Mouse (Mus musculus) forebrain, embryonic 12.5 days (tissue): ENCODE results near the gene 4933411K16Rik. TPM values are rescaled to one million over a fixed set of nuclear protein-coding genes. Genes with fewer than 3 reads are reported as not detected.

ENCODE experiments used
- ATAC-seq: fragments of 200-750 bp; cut with Nextera tagmentation; 2 replicates; pipeline ENCODE4 v1.8.0; 2017; ENCODE audit warnings: moderate TSS enrichment; ENCODE audit not compliant: low FRiP score
- H3K27ac ChIP-seq: fragments of 300-500 bp; sonication (generic); 2 replicates; pipeline ENCODE4 v1.5.1; 2016; ENCODE audit warnings: mild to moderate bottlenecking
- H3K27me3 ChIP-seq: fragments of 300-500 bp; sonication (generic); 2 replicates; pipeline ENCODE4 v1.6.1; 2016; ENCODE audit warnings: mild to moderate bottlenecking
- H3K36me3 ChIP-seq: fragments of 300-500 bp; sonication (generic); replicated peaks from 2 replicates; pipeline ENCODE4 v1.6.1; 2016; ENCODE audit warnings: mild to moderate bottlenecking
- H3K4me1 ChIP-seq: fragments of 300-500 bp; sonication (generic); 2 replicates; pipeline ENCODE4 v1.6.1; 2016
- H3K4me2 ChIP-seq: fragments of 300-500 bp; sonication (generic); 2 replicates; pipeline ENCODE4 v1.6.1; 2016; ENCODE audit warnings: mild to moderate bottlenecking, moderate library complexity
- H3K4me3 ChIP-seq: fragments of 300-500 bp; sonication (generic); replicated peaks from 2 replicates; pipeline ENCODE4 v1.5.1; 2016; ENCODE audit warnings: mild to moderate bottlenecking
- H3K9ac ChIP-seq: fragments of 300-500 bp; sonication (generic); 2 replicates; pipeline ENCODE4 v1.6.1; 2016; ENCODE audit warnings: mild to moderate bottlenecking
- H3K9me3 ChIP-seq: fragments of 300-500 bp; sonication (generic); 2 replicates; pipeline ENCODE4 v1.6.1; 2016
- WGBS: fragments of 180-500 bp; shearing (Covaris S2); methylation state at CpG from one replicate; pipeline ENCODE4 v1.1.7; 2016; 5-methylcytosine and 5-hydroxymethylcytosine counted together
- polyA plus RNA-seq: library from polyadenylated mRNA; unstranded; fragments of >200 nt; fragmentation: Nextera tagmentation; extraction: Ambion mirVana; gene quantifications from 2 replicates; pipeline ENCODE4 v1.2.1, GENCODE M21; 2016

4933411K16Rik gene
- polyA plus RNA-seq, 1 experiment from 2014 or later: 0.14 TPM

DNA sequence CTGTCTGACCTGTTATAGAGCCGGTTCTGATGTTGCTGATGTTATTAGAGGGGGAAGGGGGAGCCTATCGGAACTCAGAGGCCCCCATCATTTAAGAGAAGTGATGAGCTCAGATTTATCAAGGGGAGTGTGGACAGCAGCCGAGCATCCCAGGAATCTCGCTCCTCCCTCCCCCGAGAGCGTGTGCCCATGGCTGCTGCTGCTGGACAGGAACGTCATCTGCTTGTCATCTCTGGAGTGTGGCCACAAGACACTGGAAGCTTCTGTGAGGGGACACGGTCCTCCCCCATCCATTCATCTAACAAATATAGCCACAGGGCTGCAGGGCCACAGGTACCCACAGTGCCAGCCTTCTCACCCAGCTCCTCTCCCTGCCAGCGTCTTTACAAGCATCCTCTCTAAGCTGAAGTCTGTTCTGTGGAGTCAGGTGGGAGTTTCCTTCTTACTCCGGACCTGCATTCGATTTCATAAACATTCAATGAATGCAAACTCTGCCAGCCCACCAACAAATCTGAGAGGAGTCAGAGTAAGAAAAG, 14.8 kb upstream of the 4933411K16Rik start:
- 0 out of 2 replicates have a peak, but pooled peaks cover 7% of the 10 kb centered on the region for H3K27me3 ChIP-seq
- H3K27ac ChIP-seq: no peak overlapping the region
- no peaks in the 10 kb centered on the region for H3K4me1 ChIP-seq
- H3K9ac ChIP-seq: no peak overlapping the region
- H3K9me3 ChIP-seq: no peaks in the 10 kb centered on the region
- ATAC-seq: no peak
- 82% methylated on average over 11 of the region's 11 CpGs for WGBS
- H3K4me2 ChIP-seq: no peak overlapping the region
- 0 out of 2 replicates have a peak, but pooled peaks cover 3% of the 10 kb centered on the region for H3K36me3 ChIP-seq
- H3K4me3 ChIP-seq: no peak overlapping the region

DNA sequence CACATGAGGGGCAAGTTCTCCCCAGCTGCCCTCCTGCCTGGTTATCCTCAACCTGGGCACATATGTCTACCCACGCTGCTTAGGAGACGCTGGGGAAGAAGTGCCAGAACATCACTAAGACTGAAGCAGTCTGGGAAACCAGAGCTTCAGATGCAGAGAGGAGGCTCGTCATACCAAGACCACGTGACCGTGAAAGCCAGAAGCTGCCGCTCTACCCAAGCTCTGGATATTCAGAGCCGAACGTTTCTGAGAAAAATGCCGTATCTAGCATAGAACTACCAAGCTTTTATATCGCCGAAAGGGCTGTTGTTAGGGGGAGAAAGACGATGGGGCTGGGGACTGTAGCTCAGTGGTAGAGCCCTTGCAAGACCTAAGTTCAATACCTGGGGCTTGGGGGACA, 13.7 kb upstream of the 4933411K16Rik start:
- no peak for ATAC-seq
- Histone ChIP-seq H3K4me2 (no peak overlapping the region), H3K36me3 (0 out of 2 replicates have a peak, but pooled peaks cover 3% of the 10 kb centered on the region), H3K4me1 (no peaks in the 10 kb centered on the region), H3K27me3 (0 out of 2 replicates have a peak, but pooled peaks cover 7% of the 10 kb centered on the region), H3K27ac (no peak overlapping the region), H3K9ac (no peak overlapping the region), H3K9me3 (no peaks in the 10 kb centered on the region), H3K4me3 (no peak overlapping the region)
- 89% methylated on average over 12 of the region's 12 CpGs for WGBS

DNA sequence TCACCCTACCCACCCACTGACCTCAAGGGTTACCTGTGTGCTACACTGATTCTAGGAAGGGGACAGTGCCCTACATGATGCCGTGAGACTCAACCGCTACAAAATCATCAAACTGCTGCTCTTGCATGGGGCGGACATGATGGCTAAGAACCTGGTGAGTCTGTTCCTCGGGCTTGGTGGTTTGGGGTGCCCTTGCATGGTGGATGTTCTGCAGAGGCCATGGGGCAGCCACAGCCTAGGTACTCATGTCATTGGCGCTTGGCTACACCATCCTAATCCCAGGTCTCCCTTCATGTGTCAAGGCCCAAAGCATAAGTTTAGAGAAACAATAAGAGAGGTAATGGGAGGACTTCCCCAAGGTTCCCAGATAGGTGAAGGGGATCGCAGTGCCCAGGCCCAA, 8.1 kb upstream of the 4933411K16Rik start:
- no peak overlapping the region for H3K4me2 ChIP-seq
- H3K36me3 ChIP-seq: no peaks in the 10 kb centered on the region
- peaks cover 3% of the 10 kb centered on the region; the same call in 1 of the 2 replicates for H3K4me1 ChIP-seq
- WGBS: 95% methylated on average over 6 of the region's 6 CpGs
- ATAC-seq: no peak
- no peak overlapping the region for H3K9ac ChIP-seq
- 0 out of 2 replicates have a peak, but pooled peaks cover 13% of the 10 kb centered on the region for H3K27me3 ChIP-seq
- H3K27ac ChIP-seq: no peak overlapping the region
- no peaks in the 10 kb centered on the region for H3K9me3 ChIP-seq
- no peak overlapping the region for H3K4me3 ChIP-seq

DNA sequence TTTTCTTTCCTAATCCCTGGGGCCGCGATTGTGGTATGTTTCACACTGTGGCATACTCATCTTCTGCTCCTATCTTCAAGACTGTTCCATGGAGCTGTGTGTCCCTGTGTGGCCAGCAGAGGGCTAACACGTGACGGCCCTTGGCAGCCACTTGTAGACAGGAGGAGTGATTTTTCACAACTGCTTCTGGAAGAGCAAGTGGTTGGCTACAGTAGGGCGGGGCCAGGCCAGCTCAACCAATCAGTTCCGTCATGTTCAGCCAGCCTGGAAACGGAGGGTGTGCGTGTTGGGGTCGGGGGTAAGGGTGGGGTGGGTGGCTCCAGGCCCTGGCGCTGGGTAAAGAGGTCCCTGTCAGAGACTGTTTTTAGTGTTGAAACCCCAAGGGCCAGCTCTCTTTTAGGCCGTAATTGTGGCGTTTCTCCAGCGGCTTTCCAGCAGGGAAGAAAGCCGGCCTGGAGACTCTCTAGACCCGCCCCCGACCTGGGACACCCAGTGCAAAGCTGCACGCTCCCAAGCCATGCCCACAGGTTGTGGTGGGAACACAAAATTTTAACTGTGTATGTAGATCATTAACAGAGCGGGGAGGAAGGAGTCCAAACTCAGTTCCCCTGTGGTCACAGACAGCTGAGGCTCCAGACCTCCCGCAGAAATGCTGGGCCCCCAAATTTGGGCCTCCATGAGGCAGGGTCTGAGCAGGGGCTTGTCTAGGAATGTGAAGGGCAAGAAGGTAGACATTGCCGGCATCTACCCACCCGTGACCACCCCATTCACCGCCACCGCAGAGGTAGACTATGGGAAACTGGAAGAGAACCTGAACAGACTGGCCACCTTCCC, 6.6 kb upstream of the 4933411K16Rik start, which contains the start of gene Hoga1:
TSS of gene Hoga1 (plus strand) at position 342 of the 834 bp plus-strand sequence.
- H3K9me3 ChIP-seq: no peaks in the 10 kb centered on the region
- H3K27ac ChIP-seq: no peak within 1 kb of the TSS
- 0 out of 2 replicates have a peak within 1 kb of the TSS, but pooled peaks have one; percentile 5 for H3K9ac ChIP-seq
- 26% methylated on average over 23 of the region's 23 CpGs for WGBS
- H3K27me3 ChIP-seq: 0 out of 2 replicates have a peak, but pooled peaks cover 8% of the 10 kb centered on the region
- peaks cover 3% of the 10 kb centered on the region; the same call in 1 of the 2 replicates for H3K4me1 ChIP-seq
- no peaks in the 10 kb centered on the region for H3K36me3 ChIP-seq
- H3K4me2 ChIP-seq: peak within 1 kb of the TSS; percentile 53
- H3K4me3 ChIP-seq: peak within 1 kb of the TSS; percentile 32
- peak; percentile 84 for ATAC-seq

DNA sequence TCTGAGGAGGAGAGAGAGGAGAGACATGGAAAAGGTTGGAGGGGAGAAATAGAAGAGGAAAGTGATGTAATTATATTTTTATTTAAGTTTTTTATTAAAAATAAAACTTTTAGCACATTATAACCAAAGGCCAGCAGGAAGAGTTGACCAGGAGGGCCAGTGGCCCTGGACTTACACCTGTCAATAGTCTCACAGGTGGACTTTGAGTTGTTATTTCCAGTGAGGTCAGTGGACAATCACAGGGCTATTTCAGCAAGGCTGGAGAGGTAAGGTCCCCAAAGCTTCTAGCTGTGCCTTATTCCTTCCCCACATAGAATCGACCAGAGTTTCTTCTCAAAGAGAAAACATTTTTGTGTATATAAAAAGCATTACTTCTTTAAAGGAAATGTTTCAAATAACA, 1.8 kb upstream of the 4933411K16Rik start:
- WGBS: 79% methylated on average over 1 of the region's 1 CpGs

DNA sequence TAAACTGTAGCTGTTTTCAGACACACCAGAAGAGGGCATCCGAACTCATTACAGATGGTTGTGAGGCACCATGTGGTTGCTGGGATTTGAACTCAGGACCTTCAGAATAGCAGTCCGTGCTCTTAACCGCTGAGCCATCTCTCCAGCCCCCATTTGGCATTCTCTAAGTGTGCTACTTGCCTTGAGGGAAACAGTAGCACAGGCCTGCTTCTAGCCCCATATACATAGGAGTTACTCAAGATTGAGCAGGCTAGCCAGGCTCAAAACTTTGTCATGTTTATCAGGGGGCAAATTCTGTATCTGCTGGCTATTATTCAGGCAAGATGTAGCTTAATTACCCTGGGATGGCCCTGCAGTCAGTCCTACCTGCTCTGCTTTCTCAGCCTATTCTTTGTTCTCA, 697 bp upstream of the 4933411K16Rik start:
- no peak for ATAC-seq
- WGBS: 86% methylated on average over 3 of the region's 3 CpGs
- Histone ChIP-seq H3K36me3 (no peaks in the 10 kb centered on the region), H3K9ac (no peak overlapping the region), H3K27me3 (no peaks in the 10 kb centered on the region), H3K4me3 (no peak overlapping the region), H3K27ac (no peak overlapping the region), H3K4me1 (no peaks in the 10 kb centered on the region), H3K9me3 (no peaks in the 10 kb centered on the region), H3K4me2 (no peak overlapping the region)

More for the DNA sequence above, 1.8 kb upstream of the 4933411K16Rik start:
- Histone ChIP-seq H3K27ac (no peak overlapping the region), H3K36me3 (no peaks in the 10 kb centered on the region), H3K4me3 (no peak overlapping the region), H3K9me3 (no peaks in the 10 kb centered on the region), H3K9ac (no peak overlapping the region), H3K4me2 (no peak overlapping the region), H3K4me1 (peaks cover 3% of the 10 kb centered on the region; the same call in 1 of the 2 replicates), H3K27me3 (0 out of 2 replicates have a peak, but pooled peaks cover 6% of the 10 kb centered on the region)
- ATAC-seq: no peak

DNA sequence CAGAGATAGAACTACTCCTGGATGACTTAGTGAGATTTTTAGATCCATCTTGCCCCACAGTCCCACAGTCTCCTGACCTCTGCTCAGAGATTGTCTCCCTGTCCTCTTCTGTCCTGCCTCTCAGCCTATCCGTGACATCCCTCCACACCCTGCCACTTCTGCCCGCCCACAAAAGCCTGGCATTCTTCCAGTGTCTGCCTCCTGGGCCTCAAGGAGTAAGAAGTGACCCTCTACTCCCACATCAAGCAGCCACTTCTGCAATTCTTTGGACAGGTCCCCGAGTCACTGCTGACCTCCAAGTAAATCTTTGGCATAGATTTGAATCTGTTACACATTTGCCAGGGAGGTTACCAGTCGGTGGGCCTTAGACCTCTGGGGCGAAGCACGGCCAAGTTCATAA, 2.2 kb downstream of the 4933411K16Rik start:
- Histone ChIP-seq H3K4me3 (no peak overlapping the region), H3K36me3 (no peaks in the 10 kb centered on the region), H3K27ac (no peak overlapping the region), H3K9ac (no peak overlapping the region), H3K4me2 (no peak overlapping the region), H3K27me3 (no peaks in the 10 kb centered on the region), H3K9me3 (no peaks in the 10 kb centered on the region), H3K4me1 (no peaks in the 10 kb centered on the region)
- no peak for ATAC-seq
- WGBS: 89% methylated on average over 6 of the region's 6 CpGs

DNA sequence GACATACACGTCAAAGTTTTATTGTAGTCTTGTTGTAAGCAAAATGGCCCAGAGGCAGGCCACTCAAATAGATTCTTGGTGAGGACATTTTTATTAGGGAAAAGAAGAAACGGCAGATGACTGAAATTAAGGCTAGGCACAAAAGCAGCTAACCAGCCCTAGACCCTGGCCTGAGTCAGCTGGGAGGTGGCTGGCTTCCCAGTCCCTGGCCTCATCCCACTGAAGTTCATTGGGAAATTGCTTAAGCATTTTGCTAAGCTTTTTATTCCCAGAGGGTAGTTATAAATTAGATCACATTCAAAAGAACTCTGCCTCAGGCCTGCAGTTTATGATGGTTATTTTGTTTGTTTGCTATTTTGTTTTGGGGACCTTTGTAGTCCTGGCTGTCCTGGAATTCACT, 3.8 kb downstream of the 4933411K16Rik start:
- no peaks in the 10 kb centered on the region for H3K27me3 ChIP-seq
- no peak overlapping the region for H3K4me3 ChIP-seq
- H3K27ac ChIP-seq: no peak overlapping the region
- no peaks in the 10 kb centered on the region for H3K4me1 ChIP-seq
- no peaks in the 10 kb centered on the region for H3K9me3 ChIP-seq
- H3K9ac ChIP-seq: no peak overlapping the region
- WGBS: 82% methylated on average over 2 of the region's 2 CpGs
- H3K4me2 ChIP-seq: no peak overlapping the region
- no peaks in the 10 kb centered on the region for H3K36me3 ChIP-seq
- no peak for ATAC-seq

DNA sequence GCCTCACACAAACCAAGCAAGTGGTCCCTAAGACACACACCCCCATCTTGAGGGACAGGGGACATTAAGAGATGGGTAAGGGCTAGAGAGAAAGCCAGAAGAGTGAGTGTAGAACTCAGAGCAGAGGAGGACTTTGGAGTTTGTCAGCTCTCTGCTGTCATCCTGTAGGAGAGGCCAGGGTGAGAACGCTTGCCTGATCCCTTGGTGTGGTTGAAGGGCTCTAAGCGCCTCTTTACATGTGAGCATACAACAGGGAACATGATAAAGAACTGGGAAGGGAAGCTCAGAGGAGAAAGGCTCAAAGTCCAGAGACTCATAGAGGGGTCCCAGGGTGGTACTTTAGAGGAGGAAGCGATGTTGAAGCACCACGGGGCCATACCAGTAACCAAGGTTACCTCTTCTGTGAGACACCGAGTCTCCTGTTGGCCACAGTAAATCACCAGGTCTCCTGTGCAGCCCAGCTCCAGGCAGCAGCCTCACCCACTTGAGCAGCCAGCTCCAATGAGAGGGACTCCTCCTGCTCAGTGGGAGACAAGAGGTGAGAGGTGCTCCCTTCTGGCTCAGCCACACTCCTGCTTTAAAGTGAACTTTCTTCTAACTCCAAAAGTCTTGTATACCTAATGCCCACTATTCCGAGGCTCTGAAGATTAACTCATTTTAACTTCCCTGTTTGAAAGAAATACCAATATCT, 4.8 kb downstream of the 4933411K16Rik start:
- Histone ChIP-seq H3K27ac (no peak overlapping the region), H3K9ac (no peak overlapping the region), H3K4me1 (no peaks in the 10 kb centered on the region), H3K27me3 (no peaks in the 10 kb centered on the region), H3K4me2 (no peak overlapping the region), H3K9me3 (no peaks in the 10 kb centered on the region), H3K4me3 (no peak overlapping the region), H3K36me3 (no peaks in the 10 kb centered on the region)
- no peak for ATAC-seq
- WGBS: 91% methylated on average over 6 of the region's 6 CpGs

DNA sequence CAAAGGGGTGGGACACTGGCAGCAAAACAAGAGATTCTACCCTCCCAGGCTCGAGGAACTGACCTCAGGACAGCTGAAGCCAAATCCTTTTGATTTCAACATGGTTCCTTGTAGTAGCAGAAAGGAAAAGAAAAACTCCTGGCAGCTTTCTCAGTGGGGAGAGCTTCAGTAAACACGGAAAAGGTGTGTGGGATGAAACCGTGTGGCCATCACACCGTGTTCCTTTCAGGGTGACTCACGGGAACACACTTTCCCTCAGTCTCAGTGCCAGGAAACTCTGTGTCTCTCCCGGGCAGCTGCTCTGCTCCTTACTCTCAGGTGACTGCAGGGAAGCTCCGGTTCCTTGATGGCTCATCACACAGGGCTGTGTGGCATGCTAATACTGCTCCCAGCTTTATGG, 6.4 kb downstream of the 4933411K16Rik start:
- no peaks in the 10 kb centered on the region for H3K9me3 ChIP-seq
- no peaks in the 10 kb centered on the region for H3K36me3 ChIP-seq
- WGBS: 73% methylated on average over 7 of the region's 7 CpGs
- H3K4me1 ChIP-seq: no peaks in the 10 kb centered on the region
- H3K4me3 ChIP-seq: no peak overlapping the region
- H3K27ac ChIP-seq: no peak overlapping the region
- no peak overlapping the region for H3K4me2 ChIP-seq
- no peak for ATAC-seq
- no peak overlapping the region for H3K9ac ChIP-seq
- no peaks in the 10 kb centered on the region for H3K27me3 ChIP-seq

DNA sequence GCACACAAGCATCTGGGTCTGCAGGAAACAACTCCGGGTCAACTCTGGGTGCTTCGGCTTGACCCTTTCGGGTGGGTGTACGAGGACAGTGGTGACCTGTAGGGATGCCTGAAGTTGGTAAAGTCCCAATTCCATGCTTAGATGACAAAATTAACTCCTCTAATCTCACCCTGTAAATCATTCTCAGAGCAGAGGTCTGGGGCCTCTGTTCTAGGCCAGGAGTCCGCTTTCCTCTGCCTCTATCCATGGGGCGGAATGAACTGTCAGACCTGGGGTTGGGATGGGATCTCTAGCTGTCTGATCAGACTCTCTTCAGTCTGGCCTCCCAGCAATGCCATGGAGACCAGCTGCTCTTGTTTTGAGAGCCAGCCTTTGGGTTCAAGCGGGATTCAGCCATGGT, 9.4 kb downstream of the 4933411K16Rik start:
- Histone ChIP-seq H3K27me3 (no peaks in the 10 kb centered on the region), H3K27ac (no peak overlapping the region), H3K9me3 (no peaks in the 10 kb centered on the region), H3K36me3 (no peaks in the 10 kb centered on the region), H3K4me1 (no peaks in the 10 kb centered on the region), H3K4me2 (no peak overlapping the region), H3K9ac (no peak overlapping the region), H3K4me3 (no peak overlapping the region)
- no peak for ATAC-seq
- 94% methylated on average over 7 of the region's 7 CpGs for WGBS
